In the genomic region with DNA sequence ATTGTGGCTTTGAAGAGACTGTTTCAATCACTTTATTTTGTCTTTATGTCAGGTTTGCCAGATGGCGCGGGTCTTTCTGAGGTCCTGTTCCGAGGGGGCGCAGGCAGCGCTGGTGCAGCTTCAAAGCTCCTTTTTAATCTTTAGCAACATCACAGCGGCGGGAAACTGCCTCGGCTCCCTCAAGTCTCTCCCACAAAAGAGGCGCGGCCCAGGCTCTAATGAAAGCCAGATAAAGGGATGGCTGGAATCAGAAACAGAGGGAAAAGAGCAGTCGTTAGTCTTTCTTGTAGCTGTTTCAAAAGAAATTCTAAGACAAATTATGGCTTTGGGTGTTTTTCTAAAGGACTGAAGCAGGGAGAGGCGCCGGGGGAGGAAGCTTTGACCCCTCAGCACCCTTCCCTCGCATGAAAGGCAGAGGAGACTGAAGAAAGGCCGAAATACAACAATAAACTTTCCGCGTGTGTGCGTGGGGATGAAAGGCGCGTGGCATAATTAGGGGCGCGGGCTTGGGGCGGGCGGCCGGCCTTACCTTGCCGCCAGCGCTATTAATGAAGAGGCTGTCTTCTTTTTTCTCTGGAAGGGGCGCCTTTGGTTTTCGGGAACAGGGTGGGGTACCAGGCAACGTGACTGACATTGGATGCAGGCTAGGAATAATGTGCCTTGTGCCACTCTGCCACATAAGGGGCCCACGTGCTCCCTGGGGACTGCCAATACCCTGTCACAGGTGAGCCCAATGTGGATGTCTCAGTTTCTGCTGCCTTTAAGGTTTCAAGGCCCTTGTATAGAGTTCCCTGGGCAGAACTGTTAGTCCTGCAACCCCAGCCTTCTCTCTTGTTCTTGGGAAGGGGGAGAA, we compare ENCODE assay signal across 10 mouse cellular contexts. TPM values are rescaled to one million over a fixed set of nuclear protein-coding genes. Genes with fewer than 3 reads are reported as not detected.
DNase-seq lines count a peak whose midpoint lies in the region; ATAC-seq lines count a peak whose summit lies in the region.
"Had no signal": no experiment of that assay in that cellular context is flagged by ENCODE, and none has a peak within 500 bp of the region (broad histone marks: within the 10 kb centered on the region; RNA-seq: fewer than 3 reads in every experiment).

No protein-coding gene starts in this region.

- WGBS in heart, embryonic 10.5 days = 64% methylated on average over 31 of the region's 31 CpGs
- WGBS in neural tube, embryonic 15.5 days = 39% methylated on average over 31 of the region's 31 CpGs

- intact Hi-C loops in heart, postnatal 36 days (cut with DNase I) = no loop called here
- intact Hi-C loops in gastrocnemius, postnatal 14 days (cut with DNase I; ENCODE audit: low total_unique reads) = no loop called here

- no peak overlapping the region for H3K9ac ChIP-seq in neural tube, embryonic 15.5 days (replicated peaks)
- H3K9ac ChIP-seq: lung, embryonic 15.5 days had no signal

- no peak for DNase-seq in heart, embryonic 10.5 days (ENCODE audit: low spot score)
- no peak for DNase-seq in heart, postnatal 36 days
- DNase-seq in thymus, postnatal 14 days = peak; percentile 29
- no peak for DNase-seq in thymus, postnatal 25 days
- DNase-seq in forelimb bud, embryonic 11.5 days (ENCODE audit: low read depth, low spot score) = peak; percentile 57
- DNase-seq in urinary bladder, postnatal 36 days (ENCODE audit: low spot score in 2 of 2) = no peak
- DNase-seq in gastrocnemius, postnatal 14 days = no peak
- DNase-seq: heart, postnatal 4 days had no signal

- no peaks in the 10 kb centered on the region for H3K36me3 ChIP-seq in heart, embryonic 10.5 days
- no peaks in the 10 kb centered on the region for H3K36me3 ChIP-seq in neural tube, embryonic 15.5 days
- H3K36me3 ChIP-seq: lung, embryonic 15.5 days had no signal

- H3K27ac ChIP-seq in heart, embryonic 10.5 days = 0 out of 2 replicates have a peak overlapping the region, but pooled peaks have one; percentile 10
- no peak overlapping the region for H3K27ac ChIP-seq in neural tube, embryonic 15.5 days (replicated peaks)
- H3K27ac ChIP-seq: lung, embryonic 15.5 days had no signal

- H3K4me1 ChIP-seq in heart, embryonic 10.5 days = peaks cover 10% of the 10 kb centered on the region; the same call in 1 of the 2 replicates
- H3K4me1 ChIP-seq in neural tube, embryonic 15.5 days = peaks cover 9% of the 10 kb centered on the region; the same call in 1 of the 2 replicates
- H3K4me1 ChIP-seq: lung, embryonic 15.5 days had no signal

- peaks cover 31% of the 10 kb centered on the region; the same call in 1 of the 2 replicates for H3K27me3 ChIP-seq in heart, embryonic 10.5 days (ENCODE audit: insufficient read depth, poor library complexity, severe bottlenecking)
- H3K27me3 ChIP-seq in neural tube, embryonic 15.5 days (replicated peaks) = no peaks in the 10 kb centered on the region
- H3K27me3 ChIP-seq: lung, embryonic 15.5 days had no signal

- 0 out of 2 replicates have a peak overlapping the region, but pooled peaks have one; percentile 15 for H3K4me2 ChIP-seq in neural tube, embryonic 15.5 days
- H3K4me2 ChIP-seq: lung, embryonic 15.5 days had no signal

- H3K4me3 ChIP-seq in heart, embryonic 10.5 days = no peak overlapping the region
- H3K4me3 ChIP-seq in neural tube, embryonic 15.5 days (replicated peaks) = no peak overlapping the region
- H3K4me3 ChIP-seq: lung, embryonic 15.5 days had no signal

- no peak for ATAC-seq in neural tube, embryonic 15.5 days (ENCODE audit: low FRiP score)

- H3K9me3 ChIP-seq in heart, embryonic 10.5 days = no peaks in the 10 kb centered on the region
- no peaks in the 10 kb centered on the region for H3K9me3 ChIP-seq in neural tube, embryonic 15.5 days (replicated peaks)
- H3K9me3 ChIP-seq: lung, embryonic 15.5 days had no signal

RNA-seq across cellular contexts. Expression of a gene that starts 20.5 kb away (rescaled TPM):
- 56.8 and 65.1 TPM in 2 replicates for polyA plus RNA-seq in heart, embryonic 10.5 days (2016; fragmentation: Nextera tagmentation; extraction: Ambion mirVana)
- total RNA-seq in heart, postnatal 36 days (2021) = 10 to 100 TPM; 70.9 to 83.8 TPM
- 56.5 and 64.3 TPM in 2 replicates for polyA plus RNA-seq in neural tube, embryonic 15.5 days (2015; fragmentation: Nextera tagmentation; extraction: Ambion mirVana)
- total RNA-seq in gastrocnemius, postnatal 14 days (2021) = 10 to 100 TPM; 60.9 to 71.4 TPM

Comparison
In these comparisons a context has a peak if more than half of its experiments do, and no peak if none do; other contexts are left out.
1. DNase-seq: peak in thymus, postnatal 14 days (single experiment) and forelimb bud, embryonic 11.5 days (single experiment); none in heart, embryonic 10.5 days (single experiment), heart, postnatal 36 days (0 of 2), thymus, postnatal 25 days (single experiment), urinary bladder, postnatal 36 days (0 of 2) and gastrocnemius, postnatal 14 days (single experiment).